8 mouse cellular contexts compared by ENCODE assay signal in genomic region chr2:57919102-57919731, GRCm38 (mm10).
DNase-seq lines count a peak whose midpoint lies in the region; ATAC-seq and TF ChIP-seq lines count a peak whose summit lies in the region.

No protein-coding gene starts in this region.

- no peak overlapping the region for H3K9ac ChIP-seq in embryonic facial prominence, embryonic 11.5 days (replicated peaks; ENCODE audit: low read length)
- no peak overlapping the region for H3K9ac ChIP-seq in lung, postnatal 0 days (replicated peaks; ENCODE audit: low read depth)

- no peaks in the 10 kb centered on the region for H3K9me3 ChIP-seq in embryonic facial prominence, embryonic 11.5 days (replicated peaks; ENCODE audit: control insufficient read depth, low read length)
- no peaks in the 10 kb centered on the region for H3K9me3 ChIP-seq in lung, postnatal 0 days (ENCODE audit: low read length)

- 32% methylated on average over 14 of the region's 14 CpGs for WGBS in embryonic facial prominence, embryonic 11.5 days
- 45% methylated on average over 14 of the region's 14 CpGs for WGBS in lung, postnatal 0 days

- no peaks in the 10 kb centered on the region for H3K4me1 ChIP-seq in embryonic facial prominence, embryonic 11.5 days (ENCODE audit: control insufficient read depth, insufficient read depth, low read length)
- H3K4me1 ChIP-seq in lung, postnatal 0 days (ENCODE audit: insufficient read depth, low read depth, low read length), result no peaks in the 10 kb centered on the region

- TF ChIP-seq EP300 in lung, postnatal 0 days (IDR thresholded peaks at IDR 0.05), result no peak

- peak; percentile 54 for DNase-seq in cerebellum, adult 8-10 months
- peak; percentile 29 for DNase-seq in urinary bladder, postnatal 25 days (ENCODE audit: low spot score)
- no peak for DNase-seq in urinary bladder, adult 2 months (ENCODE audit: low spot score)
- DNase-seq in embryonic facial prominence, embryonic 11.5 days (ENCODE audit: low spot score), result peak; percentile 78
- peak; percentile 27 for DNase-seq in kidney, adult 9 months
- peak; percentile 73 for DNase-seq in lung, postnatal 0 days (ENCODE audit: low spot score)
- peak; percentile 43 for DNase-seq in splenic B cell, adult 2 months (ENCODE audit: low read depth, low spot score)

- H3K27me3 ChIP-seq in embryonic facial prominence, embryonic 11.5 days (ENCODE audit: control insufficient read depth, insufficient read depth, low read length), result no peaks in the 10 kb centered on the region
- no peaks in the 10 kb centered on the region for H3K27me3 ChIP-seq in lung, postnatal 0 days (replicated peaks; ENCODE audit: insufficient read depth, low read length)
- no peaks in the 10 kb centered on the region for H3K27me3 ChIP-seq in splenic B cell, adult 2 months (ENCODE audit: control insufficient read depth, insufficient read depth, low read length, poor library complexity, severe bottlenecking)

- TF ChIP-seq CTCF in lung, postnatal 0 days (IDR thresholded peaks at IDR 0.05), result peak; percentile 74

- no peaks in the 10 kb centered on the region for H3K36me3 ChIP-seq in embryonic facial prominence, embryonic 11.5 days (replicated peaks; ENCODE audit: control insufficient read depth, insufficient read depth, low read depth, low read length)
- no peaks in the 10 kb centered on the region for H3K36me3 ChIP-seq in lung, postnatal 0 days (ENCODE audit: insufficient read depth, low read length)
- no peaks in the 10 kb centered on the region for H3K36me3 ChIP-seq in splenic B cell, adult 2 months (ENCODE audit: control insufficient read depth, insufficient read depth, low read length, poor library complexity, severe bottlenecking)

- no peak overlapping the region for H3K27ac ChIP-seq in embryonic facial prominence, embryonic 11.5 days (replicated peaks; ENCODE audit: low read depth, low read length)
- no peak overlapping the region for H3K27ac ChIP-seq in lung, postnatal 0 days (ENCODE audit: low read length)

- no peak overlapping the region for H3K4me3 ChIP-seq in embryonic facial prominence, embryonic 11.5 days (ENCODE audit: low read depth, low read length)
- H3K4me3 ChIP-seq in lung, postnatal 0 days (ENCODE audit: low read depth, low read length), result no peak overlapping the region

- no peak for ATAC-seq in cerebellum, adult (ENCODE audit: insufficient number of reproducible peaks, low FRiP score, low TSS enrichment)
- peak; percentile 48; the same call in 1 of the 2 replicates for ATAC-seq in embryonic facial prominence, embryonic 11.5 days (replicated peaks; ENCODE audit: insufficient number of reproducible peaks, low FRiP score, low TSS enrichment, low read depth)
- ATAC-seq in lung, postnatal 0 days, result no peak

- H3K4me2 ChIP-seq in embryonic facial prominence, embryonic 11.5 days (ENCODE audit: low read depth, low read length), result no peak overlapping the region
- H3K4me2 ChIP-seq in lung, postnatal 0 days (replicated peaks; ENCODE audit: low read depth, low read length), result no peak overlapping the region
